Mouse (Mus musculus) lung, adult 2 months (tissue): Measurements from ENCODE around the gene Elovl2. TPM values are rescaled to one million over a fixed set of nuclear protein-coding genes. Genes with fewer than 3 reads are reported as not detected.

Experiments
- DNase-seq: peaks from one replicate; pipeline ENCODE4 v3.0.0; 2022
- H3K4me1 ChIP-seq: fragments of 200-500 bp; 2 replicates; pipeline ENCODE4 v1.6.1; 2011; ENCODE audit warnings: low read length; ENCODE audit not compliant: control insufficient read depth, insufficient read depth
- H3K4me3 ChIP-seq: fragments of 200-500 bp; replicated peaks from 2 replicates; pipeline ENCODE3; 2011; ENCODE audit warnings: low read depth, mild to moderate bottlenecking, control low read depth, low read length; ENCODE audit errors: extremely low read depth
- CTCF ChIP-seq: fragments of 200-500 bp; IDR thresholded peaks from 2 replicates; pipeline ENCODE4 v1.5.1; 2011; ENCODE audit warnings: mild to moderate bottlenecking, low read length, control low read depth; ENCODE audit not compliant: insufficient read depth
- POLR2A ChIP-seq: fragments of 200-500 bp; IDR thresholded peaks from 2 replicates; pipeline ENCODE4 v1.6.1; 2011; ENCODE audit warnings: low read depth, mild to moderate bottlenecking, control low read depth, low read length, borderline replicate concordance; ENCODE audit errors: extremely low read depth
- WGBS: fragments of 180-500 bp; shearing (Covaris S2); methylation state at CpG from one replicate; pipeline ENCODE4 v1.1.7; 2018; 5-methylcytosine and 5-hydroxymethylcytosine counted together
- polyA plus RNA-seq: library from polyadenylated mRNA; depleted of rRNA; stranded (reverse); fragments of >200 nt; gene quantifications from 2 replicates; pipeline ENCODE4 v1.2.3, GENCODE M21; 2012

Elovl2 gene
- polyA plus RNA-seq, 1 experiment = 0.08 TPM

DNA sequence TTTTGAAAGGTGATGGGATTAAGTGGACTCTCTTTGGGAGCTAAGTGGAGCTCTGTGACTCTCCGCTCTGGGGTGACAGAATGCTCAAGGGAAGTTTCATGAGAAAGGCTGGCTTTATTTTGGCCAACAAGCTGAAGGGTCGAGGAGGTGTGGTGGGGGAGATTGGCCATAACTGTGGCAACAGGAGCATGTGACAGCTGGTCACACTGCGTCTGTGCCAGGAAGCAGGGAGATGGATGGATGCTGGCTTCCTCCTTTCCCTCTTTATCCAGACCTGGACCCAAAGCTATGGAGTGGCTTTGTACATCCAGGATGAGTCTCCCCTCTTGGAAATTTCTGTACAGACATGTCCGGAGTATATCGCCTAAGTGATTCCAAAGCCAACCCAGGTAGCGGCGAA, 13.0 kb upstream of the Elovl2 start:
- H3K4me1 ChIP-seq = no peaks in the 10 kb centered on the region
- no peak for DNase-seq
- no peak overlapping the region for H3K4me3 ChIP-seq
- 73% methylated on average over 7 of the region's 7 CpGs for WGBS
- TF ChIP-seq CTCF (no peak), POLR2A (no peak)

DNA sequence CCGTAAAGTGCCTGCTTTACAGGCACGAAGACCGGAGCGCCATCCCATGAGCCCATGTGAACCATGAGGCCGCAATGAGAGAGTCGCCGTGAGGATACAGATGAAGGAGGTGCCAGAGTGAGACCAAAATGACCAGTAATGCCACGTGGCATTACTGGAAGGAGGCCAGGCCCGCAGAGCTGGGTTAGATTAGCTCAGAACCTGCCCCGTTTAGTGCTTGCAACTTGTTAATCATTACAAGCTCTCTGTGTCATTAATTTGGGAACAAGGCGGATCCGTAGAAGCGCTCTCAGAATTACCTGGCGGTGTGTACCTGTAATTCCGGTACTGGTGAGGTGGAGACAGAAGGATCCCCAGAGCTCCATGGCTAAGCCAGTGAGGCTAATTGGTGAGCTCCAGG, 12.0 kb upstream of the Elovl2 start:
- DNase-seq = no peak
- Histone ChIP-seq H3K4me1 (no peaks in the 10 kb centered on the region), H3K4me3 (no peak overlapping the region)
- TF ChIP-seq CTCF = no peak
- TF ChIP-seq POLR2A = no peak
- 86% methylated on average over 15 of the region's 15 CpGs for WGBS

DNA sequence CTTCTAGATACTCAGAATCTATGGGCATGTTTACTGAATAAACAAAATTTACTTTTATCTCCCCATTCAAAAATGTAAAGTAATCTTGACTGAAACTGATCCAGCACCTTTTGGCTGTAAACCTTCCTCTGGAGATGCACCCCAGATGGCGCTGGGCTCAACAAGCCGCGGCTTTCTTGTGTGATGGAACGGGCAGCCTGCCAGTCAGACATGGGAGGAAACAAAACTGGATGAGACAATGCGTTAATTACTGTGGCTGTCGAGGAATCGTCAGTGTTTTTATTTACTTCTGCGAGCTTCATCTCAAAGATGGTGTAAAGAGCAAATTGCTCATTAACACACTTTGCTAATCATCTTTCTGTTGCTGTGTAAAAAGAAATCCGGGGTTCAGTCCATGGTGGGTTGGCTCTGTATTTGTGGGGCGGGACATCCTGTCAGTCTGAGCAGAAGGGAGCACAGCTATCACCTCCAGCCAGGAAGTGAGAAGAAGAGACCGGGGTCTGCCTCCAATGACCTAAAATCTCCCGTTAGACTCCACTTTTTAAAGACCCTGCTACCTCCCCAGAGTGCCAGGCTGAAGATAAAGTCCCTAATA, 11.3 kb upstream of the Elovl2 start:
- TF ChIP-seq CTCF = no peak
- TF ChIP-seq POLR2A = no peak
- no peaks in the 10 kb centered on the region for H3K4me1 ChIP-seq
- H3K4me3 ChIP-seq = no peak overlapping the region
- WGBS = 70% methylated on average over 12 of the region's 12 CpGs
- no peak for DNase-seq

DNA sequence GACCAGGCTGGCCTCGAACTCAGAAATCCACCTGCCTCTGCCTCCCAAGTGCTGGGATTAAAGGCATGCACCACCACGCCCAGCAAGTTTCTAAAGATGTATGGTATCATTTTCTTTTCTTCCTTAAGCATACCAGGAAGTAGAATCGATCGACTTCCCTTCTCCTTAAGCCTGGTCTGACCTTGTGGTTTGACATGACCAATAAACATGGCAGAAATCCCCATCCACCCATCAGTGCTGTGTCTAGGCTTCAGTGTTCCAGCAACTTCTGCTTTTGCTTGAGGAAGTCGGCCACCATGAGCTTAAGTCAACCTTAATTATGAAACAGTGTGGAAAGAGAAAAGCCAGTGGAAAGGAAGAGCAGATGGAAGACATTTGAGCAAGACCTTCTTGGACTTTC, 10.1 kb upstream of the Elovl2 start:
- 76% methylated on average over 5 of the region's 5 CpGs for WGBS
- Histone ChIP-seq H3K4me3 (no peak overlapping the region), H3K4me1 (no peaks in the 10 kb centered on the region)
- DNase-seq = no peak
- TF ChIP-seq CTCF (no peak), POLR2A (no peak)

DNA sequence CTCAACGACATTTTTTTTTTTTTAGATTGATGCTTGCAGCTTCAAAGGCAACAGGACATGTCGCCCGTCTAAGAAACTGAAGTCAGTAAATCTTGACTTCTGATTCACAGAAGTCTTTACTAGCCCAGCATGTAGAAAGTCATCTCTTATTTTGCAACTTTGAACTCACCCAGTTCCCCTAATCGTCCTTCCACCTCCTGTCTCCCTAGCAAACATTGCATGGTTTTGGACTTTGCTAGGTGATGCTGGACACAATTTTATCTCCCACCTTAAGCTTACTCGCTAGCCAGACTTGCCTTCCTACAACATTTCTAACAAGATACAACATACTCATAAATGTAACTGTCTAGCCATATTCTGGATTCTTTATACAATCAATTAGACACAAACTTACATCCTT, 7.9 kb upstream of the Elovl2 start:
- DNase-seq = no peak
- Histone ChIP-seq H3K4me1 (no peaks in the 10 kb centered on the region), H3K4me3 (no peak overlapping the region)
- 81% methylated on average over 5 of the region's 5 CpGs for WGBS
- no peak for TF ChIP-seq POLR2A
- TF ChIP-seq CTCF = no peak

DNA sequence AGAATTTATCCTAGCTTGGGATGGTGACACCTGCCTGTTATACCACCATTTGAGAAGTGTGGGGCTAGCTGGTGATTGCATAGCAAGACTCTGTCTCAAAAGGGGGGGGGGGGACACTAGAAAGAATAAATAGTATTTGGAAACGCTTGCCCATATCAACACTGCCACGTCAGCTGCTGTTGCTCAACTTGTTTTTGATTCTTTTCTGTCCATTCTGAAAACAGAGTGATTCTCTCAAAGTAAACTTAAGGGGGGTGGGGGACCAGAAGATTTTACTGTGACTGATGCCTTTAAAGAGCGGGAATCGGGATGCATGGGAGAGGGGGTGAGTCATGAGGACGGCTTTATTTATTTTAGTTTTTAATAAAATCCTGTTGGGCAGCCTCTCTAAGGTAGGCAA, 6.3 kb upstream of the Elovl2 start:
- 33% methylated on average over 5 of the region's 5 CpGs for WGBS
- no peaks in the 10 kb centered on the region for H3K4me1 ChIP-seq
- no peak for DNase-seq
- TF ChIP-seq POLR2A (no peak), CTCF (no peak)
- H3K4me3 ChIP-seq = no peak overlapping the region

DNA sequence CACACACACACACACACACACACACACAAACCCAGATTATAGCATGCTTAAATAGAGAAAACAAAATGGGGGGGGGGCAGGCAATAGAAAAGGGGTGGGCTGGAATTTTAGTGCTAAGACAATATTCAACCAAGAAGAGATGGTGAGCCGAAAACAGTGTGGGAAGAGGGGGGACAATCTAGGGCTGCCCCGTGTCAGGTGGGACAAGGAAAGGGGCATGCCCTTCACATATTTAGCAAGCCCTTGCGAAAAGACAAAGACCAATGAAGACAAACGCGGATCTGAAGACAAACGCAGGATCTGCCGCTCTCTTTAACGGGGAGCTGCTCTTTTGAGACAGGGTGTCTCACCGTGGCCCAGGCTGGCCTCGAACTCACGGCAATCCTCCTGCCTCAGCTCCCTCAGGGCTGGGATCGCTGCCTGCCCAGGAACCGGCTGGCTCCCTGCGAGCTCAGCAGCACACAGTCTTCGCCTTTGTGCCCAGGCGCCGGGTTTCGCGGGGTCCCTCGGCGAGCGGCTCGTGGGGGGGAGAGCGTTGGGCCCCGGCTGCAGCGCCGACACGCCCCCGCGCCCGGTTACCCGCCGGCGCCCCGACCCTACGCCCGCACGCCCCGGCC, 410 bp downstream of the Elovl2 start:
- H3K4me1 ChIP-seq = no peaks in the 10 kb centered on the region
- WGBS = 2% methylated on average over 39 of the region's 39 CpGs
- DNase-seq = no peak
- H3K4me3 ChIP-seq = peak overlapping the region; percentile 10
- no peak for TF ChIP-seq POLR2A
- TF ChIP-seq CTCF = no peak

DNA sequence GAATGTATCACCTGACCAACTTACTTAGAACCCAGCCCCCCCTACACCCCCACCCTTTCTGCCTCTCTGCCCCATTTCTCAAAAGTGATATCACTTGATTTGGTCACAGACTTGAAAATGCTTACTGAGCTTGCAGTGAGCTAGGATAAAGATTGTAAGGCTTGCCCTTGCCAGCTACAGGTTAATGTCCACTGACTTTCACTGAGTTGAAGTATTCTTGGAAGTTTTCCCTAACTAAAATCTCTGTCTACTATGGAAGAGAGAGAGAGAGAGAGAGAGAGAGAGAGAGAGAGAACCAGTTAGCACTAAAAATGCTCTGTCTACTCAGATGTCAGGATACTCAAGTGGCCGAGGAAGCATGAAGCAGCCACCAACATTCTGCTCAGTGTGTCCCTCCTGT, 1.1 kb downstream of the Elovl2 start:
- no peak overlapping the region for H3K4me3 ChIP-seq
- TF ChIP-seq POLR2A = no peak
- no peak for TF ChIP-seq CTCF
- no peak for DNase-seq
- H3K4me1 ChIP-seq = no peaks in the 10 kb centered on the region
- WGBS = 39% methylated on average over 1 of the region's 1 CpGs

DNA sequence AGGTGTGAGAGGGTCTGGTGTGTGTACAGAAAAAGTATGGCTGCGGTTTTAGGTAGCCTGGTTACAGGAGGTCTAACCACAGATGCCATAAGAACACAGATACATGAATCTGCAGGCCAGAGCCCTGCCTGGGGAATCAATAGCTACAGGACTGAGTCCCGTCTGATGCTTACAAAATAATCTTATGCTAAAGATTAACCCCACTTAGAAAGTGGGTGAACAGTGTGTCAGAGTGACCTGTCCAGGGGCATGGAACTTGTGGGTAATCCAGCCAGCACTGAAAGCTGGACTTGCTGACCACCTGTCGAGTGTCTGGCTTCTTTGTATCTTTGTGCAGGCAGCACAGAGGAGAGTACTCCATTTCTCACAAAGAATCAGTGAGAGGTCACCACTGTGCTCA, 4.0 kb downstream of the Elovl2 start:
- no peak for DNase-seq
- TF ChIP-seq CTCF (no peak), POLR2A (no peak)
- no peaks in the 10 kb centered on the region for H3K4me1 ChIP-seq
- H3K4me3 ChIP-seq = no peak overlapping the region
- WGBS = 80% methylated on average over 3 of the region's 3 CpGs

DNA sequence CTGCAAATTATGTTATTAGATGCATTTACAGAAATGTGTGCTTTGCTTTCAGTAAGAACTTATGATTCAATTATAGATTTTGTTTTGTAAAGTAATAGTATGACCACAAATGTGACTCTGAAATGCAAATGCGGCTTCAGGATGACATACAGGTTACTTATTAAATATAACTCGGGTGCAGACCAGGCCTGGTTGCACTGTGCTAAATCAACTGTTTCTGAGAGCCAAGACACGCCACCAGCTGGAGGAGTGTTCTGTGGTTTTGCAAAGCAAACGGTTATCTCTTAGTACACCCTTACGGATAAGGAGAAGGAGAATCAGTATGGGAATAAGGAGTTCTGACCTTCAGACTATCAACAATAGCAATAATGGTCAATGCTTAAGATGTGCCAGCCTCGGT, 4.5 kb downstream of the Elovl2 start:
- TF ChIP-seq CTCF = no peak
- TF ChIP-seq POLR2A = no peak
- 79% methylated on average over 6 of the region's 6 CpGs for WGBS
- no peak for DNase-seq

More for the DNA sequence above, 4.5 kb downstream of the Elovl2 start:
- Histone ChIP-seq H3K4me3 (no peak overlapping the region), H3K4me1 (no peaks in the 10 kb centered on the region)
